Mouse (Mus musculus): ENCODE results near the gene Gm4559. TPM values are rescaled to one million over a fixed set of nuclear protein-coding genes. Genes with fewer than 3 reads are reported as not detected.
"Not testable (repeated sequence)": the region's sequence is repeated elsewhere in the genome, so short reads cannot be mapped to it uniquely, and the experiment has no call there.

Gm4559 gene
- total RNA-seq (2021) = not detected
- long read RNA-seq, experiment 1 = 0 reads
- long read RNA-seq, experiment 2 = 0 reads

GRCm38 (mm10) chr7:142274263-142274662 is at the start of gene Gm4559:
Gene Gm4559, minus strand, starts transcription at chr7:142274363.
- not testable (repeated sequence) for DNase-seq

GRCm38 (mm10) chr7:142323396-142324117 is 49.4 kb upstream of the Gm4559 start:
- DNase-seq = no peak

- no peak for DNase-seq
Observed at GRCm38 (mm10) chr7:142322641-142323040, 48.5 kb upstream of the Gm4559 start.

GRCm38 (mm10) chr7:142321637-142322306 is 47.6 kb upstream of the Gm4559 start:
- DNase-seq = not testable (repeated sequence)

GRCm38 (mm10) chr7:142320906-142321305 is 46.7 kb upstream of the Gm4559 start:
- no peak for DNase-seq

GRCm38 (mm10) chr7:142319124-142319523 is 45.0 kb upstream of the Gm4559 start:
- no peak for DNase-seq

- no peak for DNase-seq
Observed at GRCm38 (mm10) chr7:142317216-142317615, 43.1 kb upstream of the Gm4559 start.

- DNase-seq = no peak
Observed at GRCm38 (mm10) chr7:142316558-142316957, 42.4 kb upstream of the Gm4559 start.

- no peak for DNase-seq
Observed at GRCm38 (mm10) chr7:142314600-142315285, 40.6 kb upstream of the Gm4559 start.

- DNase-seq = not testable (repeated sequence)
Observed at GRCm38 (mm10) chr7:142303929-142304328, 29.8 kb upstream of the Gm4559 start.

GRCm38 (mm10) chr7:142303249-142303648 is 29.1 kb upstream of the Gm4559 start, which contains the start of gene Krtap5-4:
Gene Krtap5-4, plus strand, starts transcription at chr7:142303549.
- no peak for DNase-seq

GRCm38 (mm10) chr7:142297018-142297417 is 22.9 kb upstream of the Gm4559 start, which contains the start of gene Krtap5-1:
Gene Krtap5-1, minus strand, starts transcription at chr7:142297118.
- not testable (repeated sequence) for DNase-seq

- DNase-seq = not testable (repeated sequence)
Observed at GRCm38 (mm10) chr7:142296108-142296507, 21.9 kb upstream of the Gm4559 start.

- DNase-seq = no peak
Observed at GRCm38 (mm10) chr7:142295418-142295817, 21.3 kb upstream of the Gm4559 start.

- peak in 1 of 2 experiments; percentile 38 for DNase-seq
Observed at GRCm38 (mm10) chr7:142293851-142294250, 19.7 kb upstream of the Gm4559 start.

- DNase-seq = not testable (repeated sequence)
Observed at GRCm38 (mm10) chr7:142285910-142286612, 11.9 kb upstream of the Gm4559 start.

GRCm38 (mm10) chr7:142285130-142285835 is 11.1 kb upstream of the Gm4559 start:
- peak; percentile 61 to 64 for DNase-seq

- DNase-seq = peak; percentile 93 to 94
Observed at GRCm38 (mm10) chr7:142284615-142285080, 10.5 kb upstream of the Gm4559 start.

- DNase-seq = peak; percentile 67 to 75
Observed at GRCm38 (mm10) chr7:142284023-142284591, 9.9 kb upstream of the Gm4559 start.

- DNase-seq = peak; percentile 18
Observed at GRCm38 (mm10) chr7:142282847-142283246, 8.7 kb upstream of the Gm4559 start.

GRCm38 (mm10) chr7:142279291-142279690 is 5.1 kb upstream of the Gm4559 start:
- DNase-seq = not testable (repeated sequence)
